Mouse (Mus musculus): ENCODE data around the gene Map2k7.
A peak's percentile ranks its signal among the peaks of the same experiment; 100 is the strongest.

- TF ChIP-seq CTCF (IDR thresholded peaks at IDR 0.05; ENCODE audit: control insufficient read depth, insufficient read depth, insufficient replicate concordance, low read depth, low read length) (peak; percentile 22; the same call in 1 of the 2 replicates), POLR2A (IDR thresholded peaks at IDR 0.05; ENCODE audit: control insufficient read depth, low read depth, low read length) (no peak)
These were observed 29.1 kb downstream of the Map2k7 start for GRCm38 (mm10) chr8:4267627-4268026.
